Mouse (Mus musculus) brain, embryonic 18.5 days (tissue): ENCODE data around the gene Grip2.

Experiments used
- DNase-seq: peaks from one replicate; pipeline ENCODE4 v3.0.0-alpha.2; 2012; ENCODE audit warnings: low read depth, low spot score

The Grip2 gene

GRCm38 (mm10) chr6:91796064-91796463 lies 31.0 kb downstream of the Grip2 start:
- no peak for DNase-seq

DNA sequence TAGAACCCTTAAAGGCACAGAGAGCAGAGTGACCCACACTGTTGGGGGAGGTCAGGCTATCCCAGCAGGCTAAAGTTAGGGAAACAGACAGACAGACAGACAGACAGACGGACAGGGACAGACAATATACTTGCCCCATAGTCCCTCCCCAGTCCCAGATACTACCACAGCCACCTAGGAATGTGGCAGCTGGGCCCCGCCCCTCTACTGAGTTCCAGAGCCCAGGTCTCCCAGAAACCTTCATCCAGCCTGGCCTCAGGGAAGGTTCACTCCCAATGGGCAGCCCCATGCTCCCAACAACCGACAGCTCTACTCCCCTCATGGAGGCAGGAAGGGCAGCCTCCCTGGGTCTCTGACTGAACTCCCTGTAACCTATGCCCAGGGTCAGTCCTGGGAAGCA lies 31.4 kb downstream of the Grip2 start:
- no peak for DNase-seq

DNA sequence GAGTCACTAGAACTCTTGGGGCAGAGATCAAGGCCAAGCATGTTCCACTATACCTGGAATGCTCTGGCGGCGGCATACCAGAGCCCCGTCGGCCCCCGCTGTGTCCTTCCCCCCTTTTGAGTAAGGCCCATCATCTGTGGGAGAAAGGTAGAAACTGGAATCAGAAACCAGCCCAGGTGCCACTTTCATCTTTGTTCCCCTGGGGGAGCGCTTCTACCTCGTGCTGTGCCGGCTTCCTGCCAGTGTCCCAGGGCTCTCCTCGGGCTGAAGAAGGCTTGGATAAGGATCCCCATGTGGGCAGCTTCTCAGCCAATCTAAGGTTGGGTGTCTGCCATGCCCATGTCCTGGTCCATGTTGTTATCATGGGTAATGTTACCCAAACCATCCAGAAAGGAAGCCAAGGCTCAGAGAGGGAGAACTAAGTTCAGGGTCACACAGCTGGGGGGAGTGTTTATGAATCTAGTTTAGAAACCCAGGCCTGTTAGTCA lies 38.7 kb downstream of the Grip2 start:
- no peak for DNase-seq

DNA sequence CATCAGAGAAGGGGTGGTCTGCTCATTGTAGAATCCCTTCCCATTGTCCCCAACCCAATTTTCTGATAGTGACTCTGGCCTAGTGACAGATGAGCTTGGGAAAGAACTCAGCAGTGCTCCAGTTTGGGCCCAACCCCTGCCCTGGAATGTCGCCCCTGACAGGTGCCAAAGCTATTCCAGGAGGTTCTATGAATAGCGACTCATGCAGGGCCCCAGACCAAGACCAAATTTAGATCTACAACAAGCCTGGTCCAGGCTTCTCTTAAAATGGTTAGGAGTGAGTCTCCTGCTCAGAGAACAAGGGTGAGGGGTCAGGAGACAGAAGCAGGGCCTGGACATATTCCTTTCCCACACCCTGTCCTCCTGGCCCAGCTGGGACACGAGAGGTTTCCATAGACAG lies 42.0 kb downstream of the Grip2 start:
- no peak for DNase-seq

DNA sequence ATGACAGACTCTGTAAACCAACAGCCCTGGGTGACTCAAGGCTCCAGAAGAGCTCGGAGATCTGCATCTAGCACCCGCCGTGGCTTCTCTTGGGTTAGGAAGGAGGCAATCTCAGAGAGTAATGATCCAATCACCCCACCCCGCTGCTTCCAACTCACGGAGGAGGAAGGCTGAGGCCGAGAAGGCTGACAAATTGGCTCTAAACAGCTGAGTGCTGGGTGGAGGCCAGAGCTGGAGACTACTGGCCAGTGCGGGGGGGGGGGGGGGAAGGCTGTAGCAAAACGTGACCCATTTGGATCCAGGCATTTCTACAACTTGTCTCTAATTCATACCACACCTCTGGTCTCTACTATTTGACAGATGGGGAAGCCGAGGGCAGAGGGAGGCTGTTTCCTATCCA lies 47.8 kb downstream of the Grip2 start:
- DNase-seq = no peak

DNA sequence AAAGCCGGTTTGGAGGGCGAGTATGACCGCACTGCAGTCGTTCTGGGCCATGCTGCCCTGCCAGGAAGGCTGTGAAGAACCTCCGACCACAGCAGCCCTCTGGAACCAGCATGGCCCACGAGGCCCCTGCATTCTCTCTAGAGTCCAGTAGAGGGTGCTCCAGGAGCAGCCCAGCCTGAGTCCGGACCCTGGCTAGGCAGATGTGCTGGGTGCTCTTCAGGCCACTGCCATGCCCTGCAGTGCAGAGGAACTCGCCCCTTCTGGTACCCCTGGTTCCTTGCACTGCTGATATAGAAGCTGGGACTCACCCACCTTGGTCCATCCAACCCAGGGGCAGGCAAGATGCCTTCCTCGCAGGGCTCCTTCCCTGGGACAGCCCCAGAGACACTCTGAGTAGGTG lies 50.5 kb downstream of the Grip2 start:
- DNase-seq = no peak

GRCm38 (mm10) chr6:91773951-91774350 lies 53.1 kb downstream of the Grip2 start:
- no peak for DNase-seq

GRCm38 (mm10) chr6:91767550-91767949 lies 59.5 kb downstream of the Grip2 start:
- DNase-seq = no peak

DNA sequence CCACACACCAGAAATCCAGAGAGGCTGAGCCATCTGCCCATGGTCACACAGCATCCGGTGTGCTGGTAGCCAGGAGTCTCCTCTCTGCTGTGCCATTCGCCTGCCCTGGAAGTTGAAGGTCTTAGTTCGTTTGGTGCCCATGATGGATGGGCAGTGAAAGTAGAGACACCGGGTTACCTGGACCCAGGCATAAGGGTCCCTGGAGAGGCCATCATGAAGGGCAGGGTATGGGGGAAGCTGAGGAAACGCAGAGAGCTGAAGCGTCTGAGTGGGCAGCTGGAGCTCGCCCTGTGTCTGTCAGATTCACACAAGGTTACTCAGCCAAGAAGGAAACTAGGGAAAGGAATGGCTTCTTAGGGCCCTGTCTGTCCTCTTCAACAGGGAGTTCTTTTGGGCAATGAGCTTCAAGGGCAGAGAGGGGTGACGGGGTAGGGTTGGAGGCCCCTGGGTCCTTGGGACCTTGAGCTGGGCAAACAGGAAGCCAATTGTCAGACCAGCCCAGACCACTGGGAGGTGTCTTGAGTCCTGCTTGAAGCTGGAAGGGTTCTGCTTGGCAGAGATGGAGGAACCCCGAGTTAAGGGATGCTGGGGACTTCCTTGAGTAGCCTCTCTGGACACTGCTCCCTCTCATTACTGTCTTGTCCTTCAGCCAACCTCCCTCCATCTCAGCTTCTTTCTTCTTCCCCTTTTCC lies 64.9 kb downstream of the Grip2 start:
- DNase-seq = no peak

DNA sequence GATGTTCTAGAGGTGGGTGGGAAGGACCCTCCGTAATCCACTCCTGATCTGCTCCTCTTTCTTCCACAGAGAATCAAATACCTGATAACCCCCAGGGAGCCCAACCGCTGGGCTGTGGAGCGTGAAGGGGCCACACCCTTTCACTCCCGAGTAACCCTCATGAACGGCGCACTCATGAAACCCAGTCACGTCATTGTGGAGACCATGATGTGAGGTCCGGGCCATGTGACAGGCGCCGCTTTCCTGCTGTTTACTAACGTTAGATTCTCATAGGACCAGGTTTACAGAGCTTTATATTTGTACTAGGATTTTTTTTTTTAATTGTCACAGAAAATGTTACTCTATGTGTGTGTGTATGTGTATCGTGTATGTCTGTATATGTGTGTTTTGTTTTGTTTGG lies 72.2 kb downstream of the Grip2 start:
- DNase-seq = no peak

- DNase-seq = no peak
Observed at GRCm38 (mm10) chr6:91754098-91754497, 73.0 kb downstream of the Grip2 start.

- no peak for DNase-seq
Observed at GRCm38 (mm10) chr6:91752884-91753283, 74.2 kb downstream of the Grip2 start.

- DNase-seq = no peak
Observed at GRCm38 (mm10) chr6:91750976-91751375, 76.1 kb downstream of the Grip2 start.

- no peak for DNase-seq
Observed at GRCm38 (mm10) chr6:91746776-91747175, 80.3 kb downstream of the Grip2 start.

GRCm38 (mm10) chr6:91745947-91746582 lies 81.0 kb downstream of the Grip2 start:
- no peak for DNase-seq

- no peak for DNase-seq
Observed at GRCm38 (mm10) chr6:91745246-91745645, 81.8 kb downstream of the Grip2 start.

DNA sequence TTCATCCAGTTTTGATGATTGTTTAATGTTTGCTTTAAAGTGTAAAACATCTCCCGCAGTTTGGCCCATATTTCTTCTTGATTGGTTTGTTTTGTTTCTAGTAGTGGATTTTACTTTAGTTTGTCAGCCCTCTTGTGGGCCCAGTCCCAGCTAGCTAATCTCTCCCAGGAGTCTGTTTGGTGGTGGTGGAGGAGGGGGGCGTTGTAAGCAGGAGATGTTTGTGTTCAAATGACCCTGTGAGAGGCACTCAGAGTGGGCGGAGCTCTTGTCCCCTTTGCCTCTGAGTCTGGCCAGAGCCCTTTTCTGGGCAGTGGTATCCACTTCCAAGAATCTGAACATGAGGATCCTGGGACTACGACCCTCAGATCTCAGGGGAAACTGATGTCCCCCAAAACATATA lies 83.2 kb downstream of the Grip2 start:
- DNase-seq = no peak

DNA sequence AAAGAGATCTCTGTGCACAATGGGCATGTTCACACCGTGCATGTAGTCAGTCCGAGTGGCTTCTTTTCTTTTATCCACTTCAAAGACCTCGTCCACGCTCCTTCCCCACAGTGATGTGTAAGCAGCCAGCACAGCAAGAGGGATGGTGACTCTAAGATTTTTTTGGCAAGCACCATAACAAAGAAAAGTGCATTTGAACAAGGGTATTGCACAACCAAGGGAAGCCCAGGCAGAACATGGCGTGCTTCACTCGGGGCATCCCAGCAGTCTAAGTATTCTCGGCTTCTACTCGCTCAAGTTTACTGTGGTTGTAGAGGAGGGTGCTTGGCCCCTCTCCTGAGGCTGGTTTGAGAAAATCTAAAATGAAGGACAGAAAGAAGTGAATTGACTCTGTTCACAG lies 84.1 kb downstream of the Grip2 start:
- DNase-seq = no peak

- DNase-seq = no peak
Observed at GRCm38 (mm10) chr6:91742466-91742865, 84.6 kb downstream of the Grip2 start.

DNA sequence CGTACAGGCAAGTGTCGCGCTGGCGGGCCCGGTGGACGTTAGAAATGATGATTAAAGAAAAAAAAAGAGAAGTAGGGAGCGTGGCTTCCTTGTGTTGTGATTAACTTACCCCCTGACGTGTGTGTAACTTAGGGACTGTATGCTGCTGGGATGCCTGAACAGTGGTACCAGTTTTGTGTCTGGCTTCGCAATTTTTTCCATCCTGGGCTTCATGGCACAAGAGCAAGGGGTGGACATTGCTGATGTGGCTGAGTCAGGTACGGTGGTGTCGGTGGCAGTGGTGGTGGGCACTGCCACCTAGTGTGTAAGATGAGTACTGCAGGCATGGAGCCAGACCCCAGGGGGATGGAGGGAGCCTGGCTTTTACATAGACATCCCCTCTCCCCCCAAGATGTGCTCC lies 86.0 kb downstream of the Grip2 start:
- DNase-seq = no peak

DNA sequence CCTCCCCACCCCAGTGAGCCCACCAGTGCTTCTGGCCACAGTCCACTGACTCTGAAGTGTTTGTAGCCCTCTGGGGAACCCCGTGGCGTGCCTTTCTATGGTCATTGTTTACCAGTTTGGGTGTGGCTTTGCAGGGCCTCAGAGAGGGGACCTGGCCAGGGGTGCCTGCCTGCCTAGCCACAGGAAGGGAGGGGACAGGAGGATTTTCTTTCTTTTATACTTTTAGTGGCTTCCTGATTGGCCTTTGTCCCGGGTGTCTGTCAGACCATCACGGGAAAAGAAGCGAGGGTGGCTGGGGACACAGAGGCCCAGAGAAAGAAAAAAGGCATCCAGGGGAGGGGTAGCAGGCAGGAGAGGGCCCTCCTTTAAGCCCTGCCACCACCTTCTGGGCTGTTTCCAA lies 89.0 kb downstream of the Grip2 start:
- no peak for DNase-seq

DNA sequence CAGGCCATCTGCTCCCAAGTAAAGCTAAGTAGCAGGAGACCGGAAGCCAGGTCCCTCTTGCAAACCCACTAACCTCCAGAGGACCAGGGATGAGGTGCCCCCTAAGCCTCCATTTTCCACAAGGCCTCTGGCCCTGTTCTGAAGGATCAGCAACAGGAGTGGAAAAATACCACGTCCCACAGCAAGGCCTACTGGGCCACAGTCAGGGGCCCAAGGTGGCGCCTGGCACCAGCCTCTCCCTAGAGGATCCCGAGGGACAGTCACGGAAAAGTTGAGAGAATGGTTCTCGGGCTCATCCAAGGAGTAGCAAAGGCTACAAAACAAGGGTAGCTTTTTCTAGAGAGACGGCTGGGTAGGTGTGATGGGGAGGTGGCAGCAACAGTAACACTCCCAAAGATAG lies 89.6 kb downstream of the Grip2 start:
- DNase-seq = no peak

DNA sequence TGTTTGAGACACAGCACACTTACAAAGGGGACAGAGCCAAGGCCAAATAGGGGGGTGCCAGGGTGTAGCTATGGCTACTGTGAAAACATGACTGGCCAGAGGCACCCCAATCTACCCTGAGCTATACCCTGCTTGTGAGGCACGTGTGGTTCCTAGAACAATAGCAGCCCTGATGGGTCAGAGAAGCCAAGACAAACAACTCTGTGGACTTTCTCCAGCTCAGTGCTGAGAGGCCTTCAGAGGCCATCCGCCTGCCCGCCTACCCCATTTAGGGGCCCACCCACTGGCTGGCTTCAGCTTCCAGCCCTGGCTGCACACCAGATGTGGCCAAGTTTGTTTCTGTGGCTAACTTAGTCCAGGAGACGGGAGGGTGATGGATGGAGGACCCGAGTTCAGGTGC lies 90.6 kb downstream of the Grip2 start:
- no peak for DNase-seq

DNA sequence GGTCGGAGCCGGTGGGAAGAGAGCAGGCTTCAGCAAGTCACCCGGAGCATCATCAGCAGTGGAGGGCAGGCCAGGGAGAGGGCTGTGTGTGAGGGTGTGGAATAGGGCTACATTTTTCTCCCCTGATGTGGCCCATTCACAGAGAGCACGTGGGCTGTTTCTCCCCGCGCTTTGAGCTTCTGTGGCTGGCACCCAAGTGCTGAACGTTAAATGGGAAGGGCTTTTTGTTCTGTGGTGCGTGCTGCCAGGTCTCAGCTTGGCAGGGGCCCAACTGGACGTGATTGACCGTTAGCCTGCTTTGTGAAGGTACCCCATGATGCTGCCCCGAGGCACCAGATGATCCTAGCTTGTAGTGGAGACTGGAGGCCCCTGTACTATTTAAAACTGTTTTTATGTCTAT lies 94.9 kb downstream of the Grip2 start:
- peak; percentile 39 for DNase-seq
